Mouse (Mus musculus) cerebral cortex, adult 2 months (tissue): ENCODE data around the gene Grid2.

Experiments used
- WGBS: fragments of 180-500 bp; shearing (Covaris S2); methylation state at CpG from one replicate; pipeline ENCODE4 v1.1.7; 2018; 5-methylcytosine and 5-hydroxymethylcytosine counted together

Gene Grid2

DNA sequence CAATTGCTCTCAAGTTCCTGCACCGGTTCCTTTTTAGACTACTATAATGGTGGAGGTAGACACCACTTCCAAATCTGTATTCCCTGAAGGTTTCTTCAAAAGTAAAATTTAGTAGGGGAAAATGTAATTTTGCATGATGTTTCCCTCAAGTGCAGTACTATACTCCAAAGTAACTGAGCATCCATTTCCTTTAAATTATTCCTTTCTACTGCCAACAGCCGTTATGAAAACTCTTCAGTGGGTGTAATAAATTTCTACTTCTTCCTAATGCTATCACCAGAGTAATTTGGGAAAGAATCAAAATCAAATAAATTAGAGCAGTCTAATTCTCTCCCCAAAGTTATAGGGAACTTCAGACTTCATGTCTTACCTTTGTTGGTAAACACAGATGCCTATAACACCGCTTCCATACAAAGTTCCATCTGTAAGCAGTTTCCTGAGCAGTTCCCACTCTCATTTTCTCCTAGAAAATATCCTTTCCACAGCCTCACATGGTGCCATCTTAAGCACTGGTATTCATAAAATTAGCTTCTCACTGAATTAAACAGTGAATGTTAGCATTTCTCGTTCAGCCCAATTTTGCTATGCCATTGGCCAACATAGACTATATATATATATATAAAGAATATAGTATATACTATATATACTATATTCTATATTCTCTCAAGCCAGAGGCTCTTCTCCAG lies 1142.9 kb downstream of the Grid2 start:
- WGBS = 54% methylated on average over 4 of the region's 4 CpGs

DNA sequence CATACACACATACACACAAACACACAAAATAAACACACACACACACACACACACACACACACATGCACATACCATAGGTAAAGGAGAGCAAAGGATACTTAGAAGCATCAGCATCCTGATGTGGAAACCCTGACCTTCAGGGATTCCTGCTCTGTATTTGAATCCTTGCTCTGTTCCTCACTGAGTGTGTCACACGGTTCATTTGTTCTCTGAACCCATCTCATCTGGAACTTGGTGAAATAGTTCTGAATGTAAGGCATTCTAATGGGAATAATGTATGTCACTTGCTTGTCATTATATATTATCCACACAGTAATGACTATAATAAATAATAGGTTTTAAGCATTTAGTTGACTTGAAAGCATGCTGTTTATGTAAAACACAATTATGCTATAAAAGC lies 1173.2 kb downstream of the Grid2 start:
- 60% methylated on average over 1 of the region's 1 CpGs for WGBS

- 77% methylated on average over 5 of the region's 5 CpGs for WGBS
Measured at GRCm38 (mm10) chr6:64448127-64448526, 1192.5 kb downstream of the Grid2 start.

GRCm38 (mm10) chr6:64448864-64449355 lies 1193.2 kb downstream of the Grid2 start:
- 74% methylated on average over 4 of the region's 4 CpGs for WGBS

DNA sequence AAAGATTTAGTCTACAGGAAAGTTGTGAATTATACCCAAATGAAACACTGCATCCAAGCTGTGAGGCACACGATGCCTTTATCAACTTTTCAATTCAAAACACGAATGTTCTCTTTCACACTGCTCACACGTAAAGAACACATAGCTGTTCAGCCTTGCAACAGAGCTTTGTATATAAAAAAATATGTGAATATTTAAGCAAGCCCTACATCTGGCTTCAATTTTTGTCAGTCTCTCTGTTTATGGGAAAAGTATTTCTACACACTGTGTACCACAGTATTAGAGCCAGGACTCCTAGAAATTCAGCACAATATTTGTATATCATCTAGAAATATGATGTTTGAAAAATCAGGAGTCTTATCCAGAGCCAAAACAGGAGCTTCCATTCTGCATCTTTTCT lies 1195.1 kb downstream of the Grid2 start:
- WGBS = 67% methylated on average over 3 of the region's 3 CpGs

- WGBS = 81% methylated on average over 3 of the region's 3 CpGs
Measured at GRCm38 (mm10) chr6:64479884-64480283, 1224.2 kb downstream of the Grid2 start.

DNA sequence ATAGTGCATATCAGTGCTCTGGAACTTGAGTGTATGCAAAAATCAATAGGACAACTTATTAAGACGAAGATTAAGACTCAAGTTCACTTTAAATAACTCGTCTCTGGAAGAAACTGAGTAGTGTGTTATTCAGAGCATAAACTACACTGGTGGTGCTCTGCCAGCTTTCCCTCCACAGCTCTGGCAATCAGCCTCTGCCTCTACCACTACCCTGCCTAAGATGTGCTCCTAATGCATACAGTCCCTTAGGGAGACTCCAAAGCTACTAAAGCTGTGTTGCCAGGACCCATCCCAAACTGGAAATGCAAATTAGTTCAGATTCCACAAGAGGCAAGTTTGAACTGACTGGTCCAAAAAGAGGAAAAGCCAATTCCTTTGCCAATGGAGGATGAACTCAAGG lies 1224.9 kb downstream of the Grid2 start:
- 39% methylated on average over 2 of the region's 2 CpGs for WGBS

DNA sequence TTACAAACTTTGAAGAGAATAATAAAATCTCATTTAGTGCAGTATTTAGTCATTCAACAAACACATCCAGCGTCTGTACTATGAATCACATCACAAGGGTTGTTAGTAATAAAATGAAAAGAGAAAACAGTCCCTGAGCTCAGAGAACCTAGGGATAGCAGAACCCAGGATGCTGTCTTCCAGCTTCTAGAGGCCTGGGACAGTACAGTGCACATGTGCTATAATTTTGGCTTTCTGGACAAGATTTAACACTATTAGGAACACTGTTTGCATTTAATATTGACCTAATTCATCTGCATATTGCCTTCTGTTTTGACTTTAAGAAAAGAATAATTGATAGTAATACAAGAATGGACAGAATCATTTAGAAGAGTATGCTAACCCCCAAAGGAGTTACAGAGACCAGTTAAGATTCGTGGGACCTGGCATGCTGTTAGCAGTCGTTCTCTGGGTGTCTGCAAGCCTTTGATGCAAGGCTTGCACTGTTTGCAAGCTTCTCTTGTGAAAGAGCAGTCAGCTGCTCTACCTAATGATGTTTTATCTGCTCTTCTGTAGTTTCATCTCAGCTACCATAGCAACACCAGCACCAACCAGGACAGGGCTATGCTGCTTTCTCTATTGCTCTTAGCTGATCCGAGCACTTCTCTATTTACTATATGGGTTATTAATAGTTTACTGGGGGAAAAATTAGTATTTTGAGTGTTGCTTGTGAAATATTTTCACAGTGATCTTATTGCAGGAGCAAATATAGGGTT lies 1234.8 kb downstream of the Grid2 start:
- WGBS = 56% methylated on average over 4 of the region's 4 CpGs

DNA sequence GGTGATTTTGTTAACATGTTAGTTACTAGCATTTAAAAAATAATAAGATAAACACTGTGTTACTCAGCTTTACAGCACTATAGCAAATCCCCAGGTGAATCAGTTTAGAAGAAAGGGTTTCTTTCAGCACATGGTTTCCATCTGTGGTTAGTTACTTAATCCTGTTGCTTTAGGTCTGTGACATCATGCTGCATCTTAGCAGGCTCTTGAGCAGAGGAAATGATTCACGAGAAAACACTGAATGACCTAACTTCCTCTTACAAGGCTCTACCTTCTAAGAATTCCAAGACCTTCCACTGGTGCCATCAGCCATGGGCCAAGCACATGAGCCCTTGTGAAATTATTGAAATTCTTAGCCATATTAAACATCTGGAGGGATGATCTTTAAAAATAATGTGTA lies 1248.7 kb downstream of the Grid2 start:
- WGBS = 67% methylated on average over 1 of the region's 1 CpGs

- 87% methylated on average over 3 of the region's 3 CpGs for WGBS
Measured at GRCm38 (mm10) chr6:64542168-64542567, 1286.5 kb downstream of the Grid2 start.

GRCm38 (mm10) chr6:64553645-64554044 lies 1298.0 kb downstream of the Grid2 start:
- 88% methylated on average over 3 of the region's 3 CpGs for WGBS

DNA sequence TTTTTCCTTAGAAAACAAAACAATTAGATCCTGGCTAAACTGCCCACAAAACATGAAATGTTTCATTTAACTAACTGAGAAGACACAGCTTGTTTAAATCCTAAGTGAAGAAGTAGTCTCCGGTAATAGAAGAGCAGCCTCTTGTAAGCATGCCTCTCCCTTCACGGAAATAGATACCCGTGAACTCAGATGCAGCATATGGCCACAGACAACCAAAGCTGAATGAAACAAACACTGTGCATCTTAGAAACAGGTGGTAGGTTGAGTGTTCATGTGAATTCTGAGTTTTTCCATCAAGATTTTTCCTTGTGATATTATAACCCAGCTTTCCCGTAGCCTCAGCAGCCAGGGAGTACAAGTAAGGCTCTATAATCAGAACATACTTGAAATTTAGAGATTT lies 1299.5 kb downstream of the Grid2 start:
- 50% methylated on average over 4 of the region's 4 CpGs for WGBS

DNA sequence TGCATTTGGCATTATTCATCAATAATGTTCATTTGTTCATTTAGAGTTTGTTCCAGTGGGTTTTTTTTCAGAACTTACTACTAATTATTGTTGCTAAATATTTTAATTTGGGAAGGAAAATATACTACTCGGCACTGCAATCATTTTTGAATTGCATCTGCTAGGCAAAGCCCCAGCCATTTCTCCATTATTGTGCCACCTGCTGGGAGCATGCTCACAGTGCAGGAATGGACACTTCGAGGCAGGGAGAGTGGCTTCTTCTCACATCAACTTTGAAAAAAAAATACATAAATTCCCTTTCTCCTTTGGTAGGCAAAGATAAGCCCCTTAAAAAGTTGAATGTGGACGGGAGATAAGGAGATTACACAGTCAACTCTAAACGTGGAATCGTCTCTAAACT lies 1312.9 kb downstream of the Grid2 start:
- WGBS = 42% methylated on average over 5 of the region's 5 CpGs

- 60% methylated on average over 3 of the region's 3 CpGs for WGBS
Measured at GRCm38 (mm10) chr6:64581338-64581737, 1325.7 kb downstream of the Grid2 start.

DNA sequence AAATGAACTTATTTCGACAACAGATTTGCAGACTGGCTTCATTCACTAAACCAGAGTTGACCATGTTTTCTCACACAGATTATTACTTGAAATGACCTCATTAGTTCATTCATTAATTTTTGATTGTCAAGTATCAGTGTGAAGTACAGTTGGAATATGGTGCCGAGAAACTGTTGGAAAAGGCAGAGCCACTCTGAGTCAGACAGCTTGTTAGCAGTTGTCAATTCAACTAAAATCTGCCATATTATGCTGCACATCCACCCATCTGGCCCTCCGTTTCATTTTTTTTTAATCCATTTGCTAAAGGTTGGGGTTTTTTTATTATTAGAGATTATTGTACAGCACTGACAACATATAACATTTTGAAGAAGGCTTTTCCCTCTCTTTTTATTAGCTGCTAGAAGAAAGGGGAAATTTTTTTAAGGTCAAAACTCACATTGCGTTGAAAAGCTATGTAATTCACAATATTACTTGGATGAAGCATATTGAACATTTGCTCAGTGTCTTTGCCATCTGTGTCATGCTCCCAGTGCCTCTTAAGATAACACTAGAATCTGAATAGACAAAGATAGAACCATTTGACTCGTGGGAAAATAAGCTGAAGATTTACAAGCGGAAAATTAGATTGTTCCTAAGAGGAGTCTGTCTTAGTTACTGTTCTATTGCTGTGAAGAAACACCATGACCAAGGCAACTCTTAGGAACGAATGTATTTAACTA lies 1333.0 kb downstream of the Grid2 start:
- WGBS = 76% methylated on average over 7 of the region's 7 CpGs

GRCm38 (mm10) chr6:64596261-64596660 lies 1340.6 kb downstream of the Grid2 start:
- WGBS = 45% methylated on average over 7 of the region's 7 CpGs

DNA sequence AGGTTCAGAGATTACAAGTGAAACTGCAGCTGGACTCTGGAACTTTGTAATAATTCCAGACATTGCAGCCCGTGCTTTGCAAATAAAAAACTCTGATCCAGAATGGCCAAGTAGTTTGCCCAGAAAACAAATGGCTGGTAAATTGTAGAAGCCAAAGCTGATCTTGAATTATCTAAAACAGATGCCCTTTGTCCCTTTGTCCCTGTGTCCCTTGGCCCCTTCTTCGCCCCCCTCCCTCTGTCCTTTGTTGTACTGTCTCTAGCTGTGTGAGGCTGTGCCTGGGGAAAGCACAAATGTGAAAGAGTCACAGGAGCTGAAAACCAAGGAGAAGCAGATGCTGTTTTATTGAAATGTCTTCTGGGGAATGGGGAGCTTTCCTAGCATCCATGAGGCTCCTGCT lies 1341.2 kb downstream of the Grid2 start:
- 67% methylated on average over 2 of the region's 2 CpGs for WGBS

- whole genome bisulfite sequencing = 36% methylated on average over 4 of the region's 4 CpGs
Measured at GRCm38 (mm10) chr6:64598144-64598561, 1342.5 kb downstream of the Grid2 start.

DNA sequence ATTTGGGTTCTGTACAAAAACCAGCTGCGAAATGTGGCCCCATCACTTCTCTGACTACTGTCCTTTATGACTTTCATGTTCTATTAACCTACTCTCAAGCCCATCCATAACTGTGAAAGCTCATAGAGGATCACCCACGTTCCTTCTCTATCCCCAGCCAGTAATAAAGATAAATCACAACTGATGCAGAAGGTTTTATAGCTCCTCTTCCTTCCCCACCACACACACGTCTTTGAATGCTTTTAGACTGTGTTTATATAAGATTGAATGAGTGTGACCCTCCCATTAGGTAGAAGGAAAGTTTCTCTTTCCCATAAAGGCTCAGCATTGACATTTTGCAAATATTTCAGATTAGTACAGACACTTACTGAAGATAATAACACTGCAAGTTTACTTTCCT lies 1350.1 kb downstream of the Grid2 start:
- 80% methylated on average over 3 of the region's 3 CpGs for WGBS

DNA sequence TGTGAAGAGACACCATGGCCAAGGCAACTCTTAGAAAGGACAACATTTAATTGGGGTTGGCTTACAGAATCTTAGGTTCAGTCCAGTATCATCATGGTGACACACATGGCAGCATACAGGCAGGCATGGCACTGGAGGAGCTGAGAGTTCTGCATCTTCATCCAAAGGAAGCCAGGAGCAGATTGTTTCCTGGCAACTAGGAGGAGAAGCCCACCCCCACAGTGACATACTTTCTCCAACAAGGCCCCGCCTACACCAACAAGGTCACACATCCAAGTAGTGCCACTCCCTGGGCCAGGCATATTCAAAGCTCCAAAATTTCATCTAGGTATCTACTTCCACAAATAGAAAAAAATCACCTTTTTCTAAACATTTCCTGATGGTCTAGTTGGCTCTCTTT lies 1351.4 kb downstream of the Grid2 start:
- WGBS = 76% methylated on average over 1 of the region's 1 CpGs

- WGBS = 32% methylated on average over 1 of the region's 1 CpGs
Measured at GRCm38 (mm10) chr6:64607942-64608341, 1352.3 kb downstream of the Grid2 start.

DNA sequence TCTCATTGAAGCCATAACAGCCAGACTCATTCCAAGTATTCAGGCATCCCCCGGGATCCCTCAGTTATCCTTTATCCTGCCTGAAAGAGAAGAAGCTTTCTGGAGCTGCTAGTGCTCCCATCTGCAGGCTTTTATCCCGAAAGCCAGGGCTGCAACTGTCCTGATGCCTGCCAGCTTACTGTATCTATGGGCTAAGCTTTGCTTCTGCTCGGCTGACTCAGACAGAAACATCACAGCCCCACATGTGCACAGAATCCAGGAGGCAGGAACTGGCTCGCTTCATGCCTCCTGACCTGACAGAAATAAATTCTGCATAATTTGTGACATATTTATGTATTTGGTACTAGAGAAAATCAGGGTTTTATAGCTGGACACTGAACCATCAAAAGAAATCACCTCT lies 1361.2 kb downstream of the Grid2 start:
- whole genome bisulfite sequencing = 33% methylated on average over 4 of the region's 4 CpGs
